Mouse (Mus musculus): Measurements from ENCODE around the gene U2surp. TPM values are rescaled to one million over a fixed set of nuclear protein-coding genes. Genes with fewer than 3 reads are reported as not detected.

U2surp gene
- polyA plus RNA-seq, 1 experiment, result 5.5 TPM

- Histone ChIP-seq H3K27me3 (ENCODE audit: control insufficient read depth, insufficient read depth, insufficient read length) (no peaks in the 10 kb centered on the region), H3K4me2 (ENCODE audit: low read depth) (no peak overlapping the region), H3K36me3 (ENCODE audit: control insufficient read depth, insufficient read depth) (peaks cover 14% of the 10 kb centered on the region), H3ac (ENCODE audit: control insufficient read depth, insufficient read length) (no peak overlapping the region), H3K4me3 (no peak overlapping the region), H3K79me2 (ENCODE audit: control insufficient read depth, insufficient read depth) (peaks cover 46% of the 10 kb centered on the region)
- TF ChIP-seq MYOD1 (IDR thresholded peaks at IDR 0.05; ENCODE audit: control insufficient read depth in 1 of 3, insufficient read length in 2 of 3, low read depth in 2 of 3) (no peak), POLR2A (IDR thresholded peaks at IDR 0.05; ENCODE audit: insufficient read length, low read depth) (no peak), TCF12 (IDR thresholded peaks at IDR 0.05; ENCODE audit: insufficient read depth, poor library complexity, severe bottlenecking) (no peak), E2F4 (IDR thresholded peaks at IDR 0.05; ENCODE audit: insufficient read depth) (no peak), SRF (IDR thresholded peaks at IDR 0.05; ENCODE audit: control insufficient read depth, insufficient read length, low read depth) (no peak), MYOG (IDR thresholded peaks at IDR 0.05; ENCODE audit: control insufficient read depth in 1 of 3, insufficient read depth in 1 of 3, insufficient read length in 2 of 3, low read depth in 2 of 3) (no peak), MAX (IDR thresholded peaks at IDR 0.05; ENCODE audit: low read depth) (no peak), CEBPB (IDR thresholded peaks at IDR 0.05; ENCODE audit: insufficient read depth, poor library complexity, severe bottlenecking) (no peak), REST (IDR thresholded peaks at IDR 0.05; ENCODE audit: insufficient read depth, insufficient read length) (no peak), POLR2AphosphoS2 (IDR thresholded peaks at IDR 0.05; ENCODE audit: insufficient read length, low read depth) (no peak), TCF3 (IDR thresholded peaks at IDR 0.05; ENCODE audit: insufficient read length, low read depth) (no peak)
Observed at GRCm38 (mm10) chr9:95499848-95500247, 11.9 kb downstream of the U2surp start.

- H3K79me2 ChIP-seq (ENCODE audit: control insufficient read depth, insufficient read depth), result peaks cover 11% of the 10 kb centered on the region
- TF ChIP-seq TCF12 (IDR thresholded peaks at IDR 0.05; ENCODE audit: insufficient read depth, poor library complexity, severe bottlenecking) (no peak), E2F4 (IDR thresholded peaks at IDR 0.05; ENCODE audit: insufficient read depth) (no peak), POLR2A (IDR thresholded peaks at IDR 0.05; ENCODE audit: insufficient read length, low read depth) (no peak), USF1 (IDR thresholded peaks at IDR 0.05; ENCODE audit: low read depth) (no peak), SRF (IDR thresholded peaks at IDR 0.05; ENCODE audit: control insufficient read depth, insufficient read length, low read depth) (no peak)
- H3ac ChIP-seq (ENCODE audit: control insufficient read depth, insufficient read length), result no peak overlapping the region
- no peak overlapping the region for H3K4me3 ChIP-seq
- no peaks in the 10 kb centered on the region for H3K27me3 ChIP-seq (ENCODE audit: control insufficient read depth, insufficient read depth, insufficient read length)
- H3K36me3 ChIP-seq (ENCODE audit: control insufficient read depth, insufficient read depth), result peaks cover 31% of the 10 kb centered on the region
- H3K4me2 ChIP-seq (ENCODE audit: low read depth), result no peak overlapping the region
Observed at GRCm38 (mm10) chr9:95495038-95495437, 16.8 kb downstream of the U2surp start.

DNA sequence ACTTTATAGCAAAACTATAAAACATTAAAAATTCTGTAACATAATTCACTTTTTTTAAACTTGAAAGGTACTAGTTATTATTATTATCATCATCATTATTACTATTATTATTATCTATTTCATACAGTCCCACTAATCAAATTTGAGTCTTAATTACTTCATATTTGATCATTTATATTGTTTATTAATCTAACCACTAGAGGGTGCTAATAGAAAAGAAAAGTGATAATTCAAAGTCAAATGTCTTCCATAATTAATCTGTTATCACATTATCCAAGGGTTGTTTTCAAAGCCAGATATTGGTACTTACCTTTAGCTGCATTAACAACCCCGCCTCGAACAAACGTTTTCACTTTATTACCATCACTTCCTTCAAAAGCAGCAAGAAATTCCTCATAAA is 18.4 kb downstream of the U2surp start:
- peaks cover 43% of the 10 kb centered on the region for H3K36me3 ChIP-seq (ENCODE audit: control insufficient read depth, insufficient read depth)

DNA sequence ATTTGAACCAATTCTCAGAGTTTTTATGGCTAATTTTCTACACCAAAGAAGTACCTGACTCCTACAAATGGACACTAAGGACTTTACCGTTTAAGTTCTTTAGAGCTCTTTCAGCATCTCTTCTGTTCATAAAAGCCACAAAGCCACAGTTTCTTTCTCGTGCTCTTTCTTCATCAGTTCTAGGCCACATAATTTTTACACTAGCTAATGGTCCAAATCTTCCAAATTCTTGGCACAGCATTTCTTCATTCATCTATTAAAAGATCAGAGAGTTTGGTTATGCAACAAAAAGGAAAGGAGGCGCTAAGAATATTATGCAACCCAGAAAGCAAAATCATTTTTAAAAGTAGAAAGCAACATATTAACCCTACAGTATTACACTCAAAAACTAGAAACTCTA is 21.8 kb downstream of the U2surp start:
- Histone ChIP-seq H3K79me2 (ENCODE audit: control insufficient read depth, insufficient read depth) (no peaks in the 10 kb centered on the region), H3K27me3 (ENCODE audit: control insufficient read depth, insufficient read depth, insufficient read length) (no peaks in the 10 kb centered on the region), H3ac (ENCODE audit: control insufficient read depth, insufficient read length) (no peak overlapping the region), H3K36me3 (ENCODE audit: control insufficient read depth, insufficient read depth) (peaks cover 60% of the 10 kb centered on the region), H3K4me3 (no peak overlapping the region), H3K4me2 (ENCODE audit: low read depth) (no peak overlapping the region)
- TF ChIP-seq MAX (IDR thresholded peaks at IDR 0.05; ENCODE audit: low read depth), result no peak
- TF ChIP-seq TCF3 (IDR thresholded peaks at IDR 0.05; ENCODE audit: insufficient read length, low read depth), result no peak
- TF ChIP-seq REST (IDR thresholded peaks at IDR 0.05; ENCODE audit: insufficient read depth, insufficient read length), result no peak
- no peak for TF ChIP-seq USF1 (IDR thresholded peaks at IDR 0.05; ENCODE audit: low read depth)
- no peak for TF ChIP-seq MYOD1 (IDR thresholded peaks at IDR 0.05; ENCODE audit: control insufficient read depth in 1 of 3, insufficient read length in 2 of 3, low read depth in 2 of 3)
- no peak for TF ChIP-seq CEBPB (IDR thresholded peaks at IDR 0.05; ENCODE audit: insufficient read depth, poor library complexity, severe bottlenecking)
- TF ChIP-seq POLR2A (IDR thresholded peaks at IDR 0.05; ENCODE audit: insufficient read length, low read depth), result no peak
- no peak for TF ChIP-seq TCF12 (IDR thresholded peaks at IDR 0.05; ENCODE audit: insufficient read depth, poor library complexity, severe bottlenecking)
- TF ChIP-seq E2F4 (IDR thresholded peaks at IDR 0.05; ENCODE audit: insufficient read depth), result no peak
- no peak for TF ChIP-seq SRF (IDR thresholded peaks at IDR 0.05; ENCODE audit: control insufficient read depth, insufficient read length, low read depth)

More for the DNA sequence above, 18.4 kb downstream of the U2surp start:
- TF ChIP-seq TCF12 (IDR thresholded peaks at IDR 0.05; ENCODE audit: insufficient read depth, poor library complexity, severe bottlenecking) (no peak), E2F4 (IDR thresholded peaks at IDR 0.05; ENCODE audit: insufficient read depth) (no peak), POLR2AphosphoS2 (IDR thresholded peaks at IDR 0.05; ENCODE audit: insufficient read length, low read depth) (no peak), MAX (IDR thresholded peaks at IDR 0.05; ENCODE audit: low read depth) (no peak), CEBPB (IDR thresholded peaks at IDR 0.05; ENCODE audit: insufficient read depth, poor library complexity, severe bottlenecking) (no peak), POLR2A (IDR thresholded peaks at IDR 0.05; ENCODE audit: insufficient read length, low read depth) (no peak), REST (IDR thresholded peaks at IDR 0.05; ENCODE audit: insufficient read depth, insufficient read length) (no peak), TCF3 (IDR thresholded peaks at IDR 0.05; ENCODE audit: insufficient read length, low read depth) (no peak), MYOG (IDR thresholded peaks at IDR 0.05; ENCODE audit: control insufficient read depth in 1 of 3, insufficient read depth in 1 of 3, insufficient read length in 2 of 3, low read depth in 2 of 3) (no peak), MYOD1 (IDR thresholded peaks at IDR 0.05; ENCODE audit: control insufficient read depth in 1 of 3, insufficient read length in 2 of 3, low read depth in 2 of 3) (no peak), SRF (IDR thresholded peaks at IDR 0.05; ENCODE audit: control insufficient read depth, insufficient read length, low read depth) (no peak), USF1 (IDR thresholded peaks at IDR 0.05; ENCODE audit: low read depth) (no peak)
- Histone ChIP-seq H3K27me3 (ENCODE audit: control insufficient read depth, insufficient read depth, insufficient read length) (no peaks in the 10 kb centered on the region), H3ac (ENCODE audit: control insufficient read depth, insufficient read length) (no peak overlapping the region), H3K4me2 (ENCODE audit: low read depth) (no peak overlapping the region), H3K79me2 (ENCODE audit: control insufficient read depth, insufficient read depth) (peaks cover 5% of the 10 kb centered on the region), H3K4me3 (no peak overlapping the region)

GRCm38 (mm10) chr9:95488861-95489260 is 22.9 kb downstream of the U2surp start:
- Histone ChIP-seq H3K4me3 (no peak overlapping the region), H3ac (ENCODE audit: control insufficient read depth, insufficient read length) (no peak overlapping the region), H3K27me3 (ENCODE audit: control insufficient read depth, insufficient read depth, insufficient read length) (no peaks in the 10 kb centered on the region), H3K36me3 (ENCODE audit: control insufficient read depth, insufficient read depth) (peaks cover 67% of the 10 kb centered on the region), H3K4me2 (ENCODE audit: low read depth) (no peak overlapping the region), H3K79me2 (ENCODE audit: control insufficient read depth, insufficient read depth) (no peaks in the 10 kb centered on the region)
- TF ChIP-seq POLR2A (IDR thresholded peaks at IDR 0.05; ENCODE audit: insufficient read length, low read depth), result no peak
- TF ChIP-seq TCF3 (IDR thresholded peaks at IDR 0.05; ENCODE audit: insufficient read length, low read depth), result no peak
- no peak for TF ChIP-seq SRF (IDR thresholded peaks at IDR 0.05; ENCODE audit: control insufficient read depth, insufficient read length, low read depth)
- TF ChIP-seq TCF12 (IDR thresholded peaks at IDR 0.05; ENCODE audit: insufficient read depth, poor library complexity, severe bottlenecking), result no peak
- TF ChIP-seq MYOD1 (IDR thresholded peaks at IDR 0.05; ENCODE audit: control insufficient read depth in 1 of 3, insufficient read length in 2 of 3, low read depth in 2 of 3), result no peak
- TF ChIP-seq REST (IDR thresholded peaks at IDR 0.05; ENCODE audit: insufficient read depth, insufficient read length), result no peak
- no peak for TF ChIP-seq MYOG (IDR thresholded peaks at IDR 0.05; ENCODE audit: control insufficient read depth in 1 of 3, insufficient read depth in 1 of 3, insufficient read length in 2 of 3, low read depth in 2 of 3)
- TF ChIP-seq USF1 (IDR thresholded peaks at IDR 0.05; ENCODE audit: low read depth), result no peak
- no peak for TF ChIP-seq POLR2AphosphoS2 (IDR thresholded peaks at IDR 0.05; ENCODE audit: insufficient read length, low read depth)
- no peak for TF ChIP-seq MAX (IDR thresholded peaks at IDR 0.05; ENCODE audit: low read depth)
- TF ChIP-seq E2F4 (IDR thresholded peaks at IDR 0.05; ENCODE audit: insufficient read depth), result no peak
- TF ChIP-seq CEBPB (IDR thresholded peaks at IDR 0.05; ENCODE audit: insufficient read depth, poor library complexity, severe bottlenecking), result no peak

Measured in myocyte (in vitro differentiated cells).